In the genomic region with DNA sequence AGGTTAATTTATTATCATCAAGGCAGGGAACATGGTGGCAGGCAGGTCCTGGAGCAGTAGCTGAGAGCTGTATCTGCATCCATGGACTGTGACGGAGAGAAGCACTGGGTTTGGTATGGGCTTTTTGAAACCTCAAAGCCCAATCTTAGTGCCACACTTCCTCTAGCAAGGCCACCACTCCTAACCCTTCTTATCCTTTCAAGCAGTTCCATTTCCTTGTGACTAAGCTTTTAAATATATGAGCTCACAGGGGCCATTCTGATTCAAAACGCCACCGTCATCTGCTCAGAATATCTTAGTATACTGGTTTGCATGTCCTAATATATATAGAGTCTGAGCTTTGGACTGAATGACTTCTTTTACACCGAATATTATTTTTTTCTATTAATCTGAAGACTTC, we compare ENCODE assay signal across 26 mouse cellular contexts.
A peak's percentile ranks its signal among the peaks of the same experiment; 100 is the strongest.
DNase-seq lines count a peak whose midpoint lies in the region; ATAC-seq and TF ChIP-seq lines count a peak whose summit lies in the region.
"Had no signal": no experiment of that assay in that cellular context is flagged by ENCODE, and none has a peak within 500 bp of the region (broad histone marks: within the 10 kb centered on the region; RNA-seq: fewer than 3 reads in every experiment).

No protein-coding gene starts in this region.

- H3K9me3 ChIP-seq in CH12.LX (replicated peaks; ENCODE audit: low read length) = no peaks in the 10 kb centered on the region
- no peaks in the 10 kb centered on the region for H3K9me3 ChIP-seq in liver, embryonic 13.5 days (replicated peaks)
- H3K9me3 ChIP-seq in forebrain, embryonic 16.5 days (ENCODE audit: control insufficient read depth, low read length) = no peaks in the 10 kb centered on the region
- H3K9me3 ChIP-seq: embryonic facial prominence, embryonic 12.5 days; forebrain, embryonic 12.5 days; hindbrain, embryonic 12.5 days; kidney, embryonic 15.5 days; limb, embryonic 10.5 days; midbrain, embryonic 15.5 days; neural tube, embryonic 13.5 days had no signal

- no peak for TF ChIP-seq RAD21 in CH12.LX (IDR thresholded peaks at IDR 0.05; ENCODE audit: low read depth, low read length)

- H3K27ac ChIP-seq in CH12.LX (ENCODE audit: insufficient read depth, low read depth) = no peak overlapping the region
- H3K27ac ChIP-seq in liver, embryonic 13.5 days = peak overlapping the region; percentile 83
- H3K27ac ChIP-seq in forebrain, embryonic 16.5 days (ENCODE audit: low read length) = no peak overlapping the region
- H3K27ac ChIP-seq: embryonic facial prominence, embryonic 12.5 days; forebrain, embryonic 12.5 days; hindbrain, embryonic 12.5 days; kidney, embryonic 15.5 days; limb, embryonic 10.5 days; midbrain, embryonic 15.5 days; neural tube, embryonic 13.5 days had no signal

- no peak for TF ChIP-seq CTCF in CH12.LX (conservative IDR thresholded peaks at IDR 0.05 in 1 of 2, IDR thresholded peaks at IDR 0.05 in 1 of 2; ENCODE audit: low read depth in 2 of 2, low read length in 2 of 2)

- TF ChIP-seq POLR2A in CH12.LX (IDR thresholded peaks at IDR 0.05; ENCODE audit: low read depth, low read length) = no peak

- 38% methylated on average over 4 of the region's 4 CpGs for WGBS in liver, embryonic 13.5 days (ENCODE audit: insufficient replicate concordance)
- WGBS in forebrain, embryonic 16.5 days = 86% methylated on average over 4 of the region's 4 CpGs

- peaks cover 16 to 87% of the 10 kb centered on the region in 2 experiments for H3K4me1 ChIP-seq in CH12.LX (ENCODE audit: control insufficient read depth in 1 of 2, insufficient read depth in 2 of 2)
- H3K4me1 ChIP-seq in liver, embryonic 13.5 days (replicated peaks) = peaks cover 60% of the 10 kb centered on the region
- H3K4me1 ChIP-seq in forebrain, embryonic 16.5 days (replicated peaks; ENCODE audit: control insufficient read depth, insufficient read depth, low read length) = no peaks in the 10 kb centered on the region; the same call in 1 of the 2 replicates
- H3K4me1 ChIP-seq: kidney, embryonic 15.5 days; limb, embryonic 10.5 days; midbrain, embryonic 15.5 days; neural tube, embryonic 13.5 days had no signal

- in situ Hi-C loops in CH12.LX (cut with MboI; ENCODE audit: low pct_ligation_motif_present, low pct_unique_long_range_greater_than_20kb, low sequenced_read_pairs) = no loop called here

- no peaks in the 10 kb centered on the region for H3K27me3 ChIP-seq in CH12.LX (replicated peaks)
- H3K27me3 ChIP-seq in liver, embryonic 13.5 days = no peaks in the 10 kb centered on the region
- H3K27me3 ChIP-seq in forebrain, embryonic 16.5 days (replicated peaks; ENCODE audit: control insufficient read depth, insufficient read depth, low read length) = no peaks in the 10 kb centered on the region
- H3K27me3 ChIP-seq: embryonic facial prominence, embryonic 12.5 days; hindbrain, embryonic 12.5 days; kidney, embryonic 15.5 days; midbrain, embryonic 15.5 days; neural tube, embryonic 13.5 days had no signal

- peak; percentile 98 for ATAC-seq in common myeloid progenitor, adult 5-6 weeks (replicated peaks; ENCODE audit: low read depth, poor library complexity, severe bottlenecking)
- peak; percentile 71 for ATAC-seq in liver, embryonic 13.5 days (ENCODE audit: low read depth)
- peak; percentile 81 for ATAC-seq in megakaryocyte progenitor cell, adult 5-6 weeks (replicated peaks; ENCODE audit: poor library complexity)
- no peak for ATAC-seq in forebrain, embryonic 16.5 days
- ATAC-seq: midbrain, embryonic 15.5 days had no signal

- H3K79me2 ChIP-seq in CH12.LX (replicated peaks; ENCODE audit: control insufficient read depth, extremely low read depth, insufficient read depth, poor library complexity, severe bottlenecking) = no peaks in the 10 kb centered on the region

- peak; percentile 74 for DNase-seq in CH12.LX (ENCODE audit: extremely low read depth)
- DNase-seq in liver, embryonic 13.5 days = peak; percentile 42
- DNase-seq in lung, postnatal 4 days = no peak
- no peak for DNase-seq in layer of hippocampus, postnatal 10 days (ENCODE audit: low spot score in 2 of 2)
- no peak for DNase-seq in gastrocnemius, adult 18-20 months (ENCODE audit: low spot score)
- DNase-seq: adrenal gland, postnatal 14 days; cerebellum, adult 11 months; cerebellum, postnatal 10 days; kidney, adult 11 months; kidney, postnatal 36 days; lung, postnatal 10 days; retina, postnatal 1 day; right cerebral cortex, postnatal 25 days; thymus, adult 2 months had no signal

- H3K4me3 ChIP-seq in CH12.LX (replicated peaks in 1 of 3; ENCODE audit: low read depth in 2 of 3, low read length in 2 of 3, poor library complexity in 1 of 3) = no peak overlapping the region
- H3K4me3 ChIP-seq in liver, embryonic 13.5 days (replicated peaks) = no peak overlapping the region
- H3K4me3 ChIP-seq in forebrain, embryonic 16.5 days (replicated peaks; ENCODE audit: low read length) = no peak overlapping the region
- H3K4me3 ChIP-seq: embryonic facial prominence, embryonic 12.5 days; erythroblast, embryonic 14.5 days; forebrain, embryonic 12.5 days; hindbrain, embryonic 12.5 days; kidney, embryonic 15.5 days; limb, embryonic 10.5 days; midbrain, embryonic 15.5 days; myocyte; neural tube, embryonic 13.5 days had no signal

- dilution Hi-C loops in CH12.LX (cut with MboI; ENCODE audit: extremely low pct_ligation_motif_present, extremely low pct_unique_long_range_greater_than_20kb, low sequenced_read_pairs) = no loop called here

- peaks cover 0 to 2% of the 10 kb centered on the region in 2 experiments for H3K36me3 ChIP-seq in CH12.LX (replicated peaks in 1 of 2; ENCODE audit: control insufficient read depth in 1 of 2, insufficient read depth in 1 of 2, low read length in 1 of 2)
- no peaks in the 10 kb centered on the region for H3K36me3 ChIP-seq in liver, embryonic 13.5 days
- H3K36me3 ChIP-seq in forebrain, embryonic 16.5 days (ENCODE audit: control insufficient read depth, insufficient read depth) = no peaks in the 10 kb centered on the region
- H3K36me3 ChIP-seq: embryonic facial prominence, embryonic 12.5 days; hindbrain, embryonic 12.5 days; kidney, embryonic 15.5 days; limb, embryonic 10.5 days; midbrain, embryonic 15.5 days; neural tube, embryonic 13.5 days had no signal

- H3K4me2 ChIP-seq in CH12.LX (ENCODE audit: insufficient read depth, low read depth, poor library complexity, severe bottlenecking) = peak overlapping the region; percentile 29; the same call in 1 of the 2 replicates
- H3K4me2 ChIP-seq in liver, embryonic 13.5 days = no peak overlapping the region
- no peak overlapping the region for H3K4me2 ChIP-seq in forebrain, embryonic 16.5 days (ENCODE audit: low read length)
- H3K4me2 ChIP-seq: embryonic facial prominence, embryonic 12.5 days; forebrain, embryonic 12.5 days; hindbrain, embryonic 12.5 days; kidney, embryonic 15.5 days; midbrain, embryonic 15.5 days; neural tube, embryonic 13.5 days had no signal

- TF ChIP-seq EP300 in CH12.LX (IDR thresholded peaks at IDR 0.05; ENCODE audit: low read length) = peak; percentile 31; the same call in 1 of the 2 replicates

- H3K9ac ChIP-seq in CH12.LX (ENCODE audit: insufficient read depth, low read depth) = no peak overlapping the region
- H3K9ac ChIP-seq in liver, embryonic 13.5 days = peak overlapping the region; percentile 30; the same call in 1 of the 2 replicates
- H3K9ac ChIP-seq in forebrain, embryonic 16.5 days (replicated peaks; ENCODE audit: low read depth, low read length) = no peak overlapping the region
- H3K9ac ChIP-seq: embryonic facial prominence, embryonic 12.5 days; forebrain, embryonic 12.5 days; hindbrain, embryonic 12.5 days; kidney, embryonic 15.5 days; midbrain, embryonic 15.5 days; neural tube, embryonic 13.5 days had no signal

TF ChIP-seq in CH12.LX, 34 proteins besides CTCF, POLR2A, EP300 and RAD21 (continues in another document):
- TF ChIP-seq GABPA (IDR thresholded peaks at IDR 0.05; ENCODE audit: insufficient replicate concordance, low read depth, low read length) (no peak), MAZ (IDR thresholded peaks at IDR 0.05; ENCODE audit: low read depth, low read length) (no peak), ETS1 (conservative IDR thresholded peaks at IDR 0.05; ENCODE audit: low read depth, low read length) (peak; percentile 70), TBP (conservative IDR thresholded peaks at IDR 0.05; ENCODE audit: low read depth, low read length) (0 out of 2 replicates have a peak, but pooled peaks have one; percentile 28), JUN (IDR thresholded peaks at IDR 0.05; ENCODE audit: insufficient read depth, low read depth, low read length) (peak; percentile 47; the same call in 1 of the 2 replicates), POLR2AphosphoS2 (IDR thresholded peaks at IDR 0.05; ENCODE audit: low read depth, low read length) (no peak), SMC3 (IDR thresholded peaks at IDR 0.05; ENCODE audit: low read depth, low read length) (no peak), JUND (conservative IDR thresholded peaks at IDR 0.05; ENCODE audit: low read depth, low read length) (peak; percentile 45; the same call in 1 of the 2 replicates), SIN3A (IDR thresholded peaks at IDR 0.05; ENCODE audit: low read length) (no peak), USF1 (IDR thresholded peaks at IDR 0.05; ENCODE audit: low read depth, low read length) (no peak), MAX (IDR thresholded peaks at IDR 0.05; ENCODE audit: low read length) (no peak), BHLHE40 (IDR thresholded peaks at IDR 0.05; ENCODE audit: low read depth, low read length) (no peak), MXI1 (IDR thresholded peaks at IDR 0.05; ENCODE audit: low read depth, low read length) (no peak), IRF4 (IDR thresholded peaks at IDR 0.05; ENCODE audit: low read depth, low read length) (peak; percentile 39; the same call in 1 of the 2 replicates), MEF2A (IDR thresholded peaks at IDR 0.05; ENCODE audit: borderline replicate concordance, low read depth, low read length) (peak; percentile 61; the same call in 1 of the 2 replicates), KAT2A (IDR thresholded peaks at IDR 0.05; ENCODE audit: insufficient replicate concordance, low read length) (no peak), CHD1 (IDR thresholded peaks at IDR 0.05; ENCODE audit: low read depth, low read length) (no peak), RCOR1 (conservative IDR thresholded peaks at IDR 0.05; ENCODE audit: low read depth, low read length) (no peak), ZC3H11A (IDR thresholded peaks at IDR 0.05; ENCODE audit: low read depth, low read length) (no peak), ELF1 (IDR thresholded peaks at IDR 0.05; ENCODE audit: low read depth, low read length) (no peak), UBTF (IDR thresholded peaks at IDR 0.05; ENCODE audit: low read depth, low read length) (no peak), MAFK (IDR thresholded peaks at IDR 0.05; ENCODE audit: insufficient replicate concordance, low read length) (no peak), NRF1 (IDR thresholded peaks at IDR 0.05; ENCODE audit: low read depth, low read length) (no peak), HCFC1 (IDR thresholded peaks at IDR 0.05; ENCODE audit: low read depth, low read length) (no peak), ZMIZ1 (IDR thresholded peaks at IDR 0.05; ENCODE audit: low read depth, low read length) (no peak), E2F4 (IDR thresholded peaks at IDR 0.05; ENCODE audit: insufficient replicate concordance, low read depth, low read length) (no peak)

Comparison
In these comparisons a context has a peak if more than half of its experiments do, and no peak if none do; other contexts are left out.
1. DNase-seq: peak in CH12.LX (single experiment) and liver, embryonic 13.5 days (single experiment); none in lung, postnatal 4 days (0 of 2), layer of hippocampus, postnatal 10 days (0 of 2) and gastrocnemius, adult 18-20 months (single experiment).